Mouse (Mus musculus) E14TG2a.4 (cell line): Measurements from ENCODE around the gene Gm4952.
A peak's percentile ranks its signal among the peaks of the same experiment; 100 is the strongest.

ENCODE experiments used
- H3K27me3 ChIP-seq: 2 replicates; pipeline ENCODE4 v1.6.1; 2014; ENCODE audit warnings: low read length, control low read depth; ENCODE audit not compliant: insufficient read depth
- H3K36me3 ChIP-seq: 2 replicates; pipeline ENCODE4 v1.6.1; 2014; ENCODE audit warnings: low read length, control low read depth; ENCODE audit not compliant: insufficient read depth
- H3K4me1 ChIP-seq: replicated peaks from 2 replicates; pipeline ENCODE4 v1.6.1; 2014; ENCODE audit warnings: low read depth, low read length, control low read depth
- H3K4me3 ChIP-seq: replicated peaks from 2 replicates; pipeline ENCODE4 v1.5.1; 2014; ENCODE audit warnings: mild to moderate bottlenecking, low read length
- H3K9me3 ChIP-seq: 2 replicates; pipeline ENCODE4 v1.6.1; 2014; ENCODE audit warnings: low read length, control low read depth
- CTCF ChIP-seq: conservative IDR thresholded peaks from 2 replicates; pipeline ENCODE4 v1.5.1; 2014; ENCODE audit warnings: low read length
- NANOG ChIP-seq: IDR thresholded peaks from 2 replicates; pipeline ENCODE4 v1.6.1; 2014; ENCODE audit warnings: borderline replicate concordance, low read length, mixed read lengths
- POU5F1 ChIP-seq: IDR thresholded peaks from 2 replicates; pipeline ENCODE4 v1.6.1; 2014; ENCODE audit warnings: low read length, borderline replicate concordance

Gene Gm4952

GRCm38 (mm10) chr19:12573266-12574011 is 26.3 kb upstream of the Gm4952 start:
- H3K4me1 ChIP-seq = peaks cover 27% of the 10 kb centered on the region
- H3K4me3 ChIP-seq = peak overlapping the region; percentile 73
- peaks cover 17% of the 10 kb centered on the region for H3K36me3 ChIP-seq
- TF ChIP-seq POU5F1 (no peak), NANOG (no peak), CTCF (no peak)
- no peaks in the 10 kb centered on the region for H3K27me3 ChIP-seq
- no peaks in the 10 kb centered on the region for H3K9me3 ChIP-seq

GRCm38 (mm10) chr19:12574012-12574407 is 25.8 kb upstream of the Gm4952 start:
- Histone ChIP-seq H3K4me1 (peaks cover 27% of the 10 kb centered on the region), H3K4me3 (peak overlapping the region; percentile 73), H3K36me3 (peaks cover 23% of the 10 kb centered on the region), H3K27me3 (no peaks in the 10 kb centered on the region), H3K9me3 (no peaks in the 10 kb centered on the region)
- TF ChIP-seq CTCF (no peak), NANOG (no peak), POU5F1 (no peak)

- Histone ChIP-seq H3K4me1 (peaks cover 27% of the 10 kb centered on the region), H3K36me3 (peaks cover 24% of the 10 kb centered on the region), H3K9me3 (no peaks in the 10 kb centered on the region), H3K4me3 (no peak overlapping the region), H3K27me3 (no peaks in the 10 kb centered on the region)
- TF ChIP-seq NANOG = no peak
- TF ChIP-seq CTCF = no peak
- TF ChIP-seq POU5F1 = no peak
Observed at GRCm38 (mm10) chr19:12575107-12575506, 24.7 kb upstream of the Gm4952 start.

GRCm38 (mm10) chr19:12575514-12575913 is 24.3 kb upstream of the Gm4952 start:
- peaks cover 27% of the 10 kb centered on the region for H3K4me1 ChIP-seq
- H3K9me3 ChIP-seq = no peaks in the 10 kb centered on the region

GRCm38 (mm10) chr19:12576639-12577038 is 23.1 kb upstream of the Gm4952 start:
- Histone ChIP-seq H3K4me3 (no peak overlapping the region), H3K27me3 (no peaks in the 10 kb centered on the region), H3K4me1 (peaks cover 27% of the 10 kb centered on the region), H3K36me3 (peaks cover 24% of the 10 kb centered on the region), H3K9me3 (no peaks in the 10 kb centered on the region)
- no peak for TF ChIP-seq POU5F1
- TF ChIP-seq CTCF = no peak
- no peak for TF ChIP-seq NANOG

More at GRCm38 (mm10) chr19:12575514-12575913, 24.3 kb upstream of the Gm4952 start:
- Histone ChIP-seq H3K27me3 (no peaks in the 10 kb centered on the region), H3K36me3 (peaks cover 24% of the 10 kb centered on the region), H3K4me3 (no peak overlapping the region)
- no peak for TF ChIP-seq NANOG
- no peak for TF ChIP-seq POU5F1
- no peak for TF ChIP-seq CTCF

GRCm38 (mm10) chr19:12585310-12585709 is 14.5 kb upstream of the Gm4952 start:
- Histone ChIP-seq H3K4me1 (no peaks in the 10 kb centered on the region), H3K36me3 (peaks cover 26% of the 10 kb centered on the region)
- TF ChIP-seq CTCF = no peak
- TF ChIP-seq NANOG = no peak
- no peak for TF ChIP-seq POU5F1

GRCm38 (mm10) chr19:12591908-12592307 is 7.9 kb upstream of the Gm4952 start:
- Histone ChIP-seq H3K9me3 (no peaks in the 10 kb centered on the region), H3K4me1 (peaks cover 14% of the 10 kb centered on the region), H3K36me3 (peaks cover 8% of the 10 kb centered on the region; the same call in 1 of the 2 replicates), H3K4me3 (no peak overlapping the region), H3K27me3 (peaks cover 23% of the 10 kb centered on the region)
- TF ChIP-seq POU5F1 = no peak
- TF ChIP-seq CTCF = peak; percentile 68

More at GRCm38 (mm10) chr19:12585310-12585709, 14.5 kb upstream of the Gm4952 start:
- H3K4me3 ChIP-seq = no peak overlapping the region
- no peaks in the 10 kb centered on the region for H3K9me3 ChIP-seq
- no peaks in the 10 kb centered on the region for H3K27me3 ChIP-seq

GRCm38 (mm10) chr19:12595135-12595529 is 4.6 kb upstream of the Gm4952 start:
- Histone ChIP-seq H3K4me1 (peaks cover 16% of the 10 kb centered on the region), H3K4me3 (peak overlapping the region; percentile 83), H3K9me3 (no peaks in the 10 kb centered on the region), H3K36me3 (no peaks in the 10 kb centered on the region), H3K27me3 (peaks cover 31% of the 10 kb centered on the region)
- TF ChIP-seq POU5F1 = no peak
- no peak for TF ChIP-seq NANOG
- TF ChIP-seq CTCF = no peak

- H3K9me3 ChIP-seq = no peaks in the 10 kb centered on the region
- H3K4me3 ChIP-seq = peak overlapping the region; percentile 83
- H3K4me1 ChIP-seq = peaks cover 16% of the 10 kb centered on the region
- TF ChIP-seq NANOG = no peak
- TF ChIP-seq CTCF = no peak
- TF ChIP-seq POU5F1 = no peak
- H3K36me3 ChIP-seq = no peaks in the 10 kb centered on the region
- H3K27me3 ChIP-seq = peaks cover 31% of the 10 kb centered on the region
Observed at GRCm38 (mm10) chr19:12595530-12596289, 4.1 kb upstream of the Gm4952 start.
